Mouse (Mus musculus): ENCODE measurements around the gene Tmtc2.

DNA sequence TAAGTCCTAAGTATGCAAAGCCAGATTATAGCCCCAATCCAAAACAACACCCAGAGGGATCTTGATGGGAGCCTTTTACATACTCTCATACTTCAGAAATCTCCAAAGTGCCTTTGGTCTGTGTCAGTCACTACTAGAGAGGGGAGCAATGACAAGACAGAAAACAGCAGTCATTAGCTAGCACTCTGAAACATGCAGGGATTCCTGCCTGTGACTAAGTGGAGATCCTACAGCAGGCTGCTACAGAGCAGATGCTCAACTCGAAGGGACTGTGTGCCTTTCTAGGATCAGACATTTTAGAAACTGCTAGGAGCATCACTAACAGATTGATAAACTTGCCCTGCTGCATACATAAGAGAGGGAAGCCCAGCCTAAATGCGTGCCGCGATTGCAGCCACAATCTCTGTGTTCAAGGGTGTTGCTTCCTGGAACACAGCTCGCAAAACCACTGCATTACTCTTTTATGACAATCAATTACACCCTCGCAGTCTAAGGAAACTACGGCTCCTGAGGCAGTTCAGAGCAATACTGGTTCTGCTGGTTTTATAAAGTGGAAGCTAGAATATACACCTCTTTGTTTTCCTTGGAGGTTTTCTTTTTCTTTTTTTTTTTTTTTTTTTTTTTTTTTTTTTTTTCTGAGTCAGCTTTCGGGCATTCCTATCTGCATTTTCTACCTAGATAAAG lies 50.7 kb downstream of the Tmtc2 start:
- no peak for TF ChIP-seq CTCF (IDR thresholded peaks at IDR 0.05; ENCODE audit: low read depth)
- TF ChIP-seq EP300 (IDR thresholded peaks at IDR 0.05; ENCODE audit: low read depth) = no peak
